Mouse (Mus musculus) liver, embryonic 12.5 days (tissue): ENCODE measurements at regions not wholly inside any gene's neighbourhood (a gene's known extent, or its start where the extent isn't known, plus 50 kb on each side); places are given as distances from the start of the nearest gene placed in this dataset.

Experiments
- ATAC-seq: fragments of 200-750 bp; cut with Nextera tagmentation; 2 replicates; pipeline ENCODE4 v1.8.0; 2017; ENCODE audit warnings: moderate number of reproducible peaks, mild to moderate bottlenecking, moderate library complexity
- H3K27ac ChIP-seq: fragments of 300-500 bp; sonication (generic); 2 replicates; pipeline ENCODE4 v1.5.1; 2016; ENCODE audit warnings: mild to moderate bottlenecking
- H3K27me3 ChIP-seq: fragments of 300-500 bp; sonication (generic); replicated peaks from 2 replicates; pipeline ENCODE4 v1.6.1; 2016; ENCODE audit warnings: mild to moderate bottlenecking, moderate library complexity
- H3K36me3 ChIP-seq: fragments of 300-500 bp; sonication (generic); 2 replicates; pipeline ENCODE4 v1.6.1; 2016; ENCODE audit warnings: mild to moderate bottlenecking, moderate library complexity
- H3K4me1 ChIP-seq: fragments of 300-500 bp; sonication (generic); 2 replicates; pipeline ENCODE4 v1.6.1; 2016
- H3K4me2 ChIP-seq: fragments of 300-500 bp; sonication (generic); 2 replicates; pipeline ENCODE4 v1.6.1; 2016; ENCODE audit warnings: mild to moderate bottlenecking, moderate library complexity
- H3K4me3 ChIP-seq: fragments of 300-500 bp; sonication (generic); 2 replicates; pipeline ENCODE4 v1.5.1; 2016; ENCODE audit warnings: mild to moderate bottlenecking, moderate library complexity
- H3K9ac ChIP-seq: fragments of 300-500 bp; sonication (generic); 2 replicates; pipeline ENCODE4 v1.6.1; 2016; ENCODE audit warnings: mild to moderate bottlenecking, moderate library complexity
- H3K9me3 ChIP-seq: fragments of 300-500 bp; sonication (generic); replicated peaks from 2 replicates; pipeline ENCODE4 v1.6.1; 2016; ENCODE audit warnings: mild to moderate bottlenecking, moderate library complexity
- WGBS: fragments of 180-500 bp; shearing (Covaris S2); methylation state at CpG from one replicate; pipeline ENCODE4 v1.1.7; 2016; ENCODE audit not compliant: insufficient replicate concordance; 5-methylcytosine and 5-hydroxymethylcytosine counted together

GRCm38 (mm10) chr1:92308537-92308936, 113.0 kb upstream of the Hdac4 start:
- Histone ChIP-seq H3K36me3 (no peaks in the 10 kb centered on the region), H3K27me3 (no peaks in the 10 kb centered on the region), H3K4me3 (no peak overlapping the region), H3K4me2 (no peak overlapping the region), H3K9ac (no peak overlapping the region), H3K4me1 (no peaks in the 10 kb centered on the region), H3K27ac (no peak overlapping the region), H3K9me3 (no peaks in the 10 kb centered on the region)
- no peak for ATAC-seq
- 85% methylated on average over 3 of the region's 3 CpGs for WGBS

GRCm38 (mm10) chr1:92306042-92306441, 110.5 kb upstream of the Hdac4 start:
- Histone ChIP-seq H3K9me3 (no peaks in the 10 kb centered on the region), H3K4me3 (no peak overlapping the region), H3K9ac (no peak overlapping the region), H3K4me1 (no peaks in the 10 kb centered on the region), H3K27me3 (no peaks in the 10 kb centered on the region), H3K36me3 (no peaks in the 10 kb centered on the region), H3K4me2 (no peak overlapping the region), H3K27ac (no peak overlapping the region)
- 43% methylated on average over 4 of the region's 4 CpGs for WGBS
- ATAC-seq, result no peak

- Histone ChIP-seq H3K36me3 (no peaks in the 10 kb centered on the region), H3K4me2 (no peak overlapping the region), H3K27me3 (no peaks in the 10 kb centered on the region), H3K4me3 (no peak overlapping the region), H3K4me1 (no peaks in the 10 kb centered on the region), H3K9me3 (no peaks in the 10 kb centered on the region), H3K9ac (no peak overlapping the region), H3K27ac (no peak overlapping the region)
- no peak for ATAC-seq
- 55% methylated on average over 7 of the region's 7 CpGs for WGBS
Measured at GRCm38 (mm10) chr1:92299041-92299440, 103.5 kb upstream of the Hdac4 start.

GRCm38 (mm10) chr1:92292681-92293380, 97.3 kb upstream of the Hdac4 start:
- Histone ChIP-seq H3K9me3 (no peaks in the 10 kb centered on the region), H3K9ac (no peak overlapping the region), H3K4me2 (no peak overlapping the region), H3K4me1 (no peaks in the 10 kb centered on the region), H3K4me3 (no peak overlapping the region), H3K36me3 (no peaks in the 10 kb centered on the region), H3K27ac (no peak overlapping the region), H3K27me3 (no peaks in the 10 kb centered on the region)
- WGBS, result 72% methylated on average over 7 of the region's 7 CpGs
- ATAC-seq, result no peak

- ATAC-seq, result no peak
- Histone ChIP-seq H3K4me1 (no peaks in the 10 kb centered on the region), H3K9ac (no peak overlapping the region), H3K4me2 (no peak overlapping the region), H3K27ac (no peak overlapping the region), H3K4me3 (no peak overlapping the region), H3K36me3 (no peaks in the 10 kb centered on the region), H3K9me3 (no peaks in the 10 kb centered on the region), H3K27me3 (no peaks in the 10 kb centered on the region)
- WGBS, result 75% methylated on average over 1 of the region's 1 CpGs
Measured at GRCm38 (mm10) chr1:92286966-92287342, 91.5 kb upstream of the Hdac4 start.

- WGBS, result 64% methylated on average over 21 of the region's 21 CpGs
- Histone ChIP-seq H3K9me3 (no peaks in the 10 kb centered on the region), H3K9ac (no peak overlapping the region), H3K4me1 (no peaks in the 10 kb centered on the region), H3K36me3 (no peaks in the 10 kb centered on the region), H3K4me2 (no peak overlapping the region), H3K27me3 (no peaks in the 10 kb centered on the region), H3K4me3 (no peak overlapping the region), H3K27ac (no peak overlapping the region)
- no peak for ATAC-seq
Measured at GRCm38 (mm10) chr1:92286013-92286965, 90.8 kb upstream of the Hdac4 start.

GRCm38 (mm10) chr1:92284155-92284554, 88.7 kb upstream of the Hdac4 start:
- no peak overlapping the region for H3K4me3 ChIP-seq
- WGBS, result 45% methylated on average over 4 of the region's 4 CpGs
- no peaks in the 10 kb centered on the region for H3K4me1 ChIP-seq
- H3K36me3 ChIP-seq, result no peaks in the 10 kb centered on the region
- no peaks in the 10 kb centered on the region for H3K9me3 ChIP-seq
- no peaks in the 10 kb centered on the region for H3K27me3 ChIP-seq
- H3K9ac ChIP-seq, result no peak overlapping the region
- no peak overlapping the region for H3K27ac ChIP-seq
- H3K4me2 ChIP-seq, result no peak overlapping the region
- ATAC-seq, result no peak

- Histone ChIP-seq H3K9ac (no peak overlapping the region), H3K4me2 (no peak overlapping the region), H3K36me3 (no peaks in the 10 kb centered on the region), H3K4me1 (no peaks in the 10 kb centered on the region), H3K27me3 (no peaks in the 10 kb centered on the region), H3K9me3 (no peaks in the 10 kb centered on the region), H3K4me3 (no peak overlapping the region), H3K27ac (no peak overlapping the region)
- 48% methylated on average over 5 of the region's 5 CpGs for WGBS
- ATAC-seq, result no peak
Measured at GRCm38 (mm10) chr1:92277199-92277747, 81.8 kb upstream of the Hdac4 start.

- Histone ChIP-seq H3K4me3 (no peak overlapping the region), H3K36me3 (no peaks in the 10 kb centered on the region), H3K27ac (no peak overlapping the region), H3K9me3 (no peaks in the 10 kb centered on the region), H3K4me1 (no peaks in the 10 kb centered on the region), H3K9ac (no peak overlapping the region), H3K4me2 (no peak overlapping the region), H3K27me3 (no peaks in the 10 kb centered on the region)
- ATAC-seq, result no peak
- 46% methylated on average over 1 of the region's 1 CpGs for WGBS
Measured at GRCm38 (mm10) chr1:92275388-92275787, 79.9 kb upstream of the Hdac4 start.

GRCm38 (mm10) chr1:92273760-92274159, 78.3 kb upstream of the Hdac4 start:
- Histone ChIP-seq H3K9ac (no peak overlapping the region), H3K4me3 (no peak overlapping the region), H3K27ac (no peak overlapping the region), H3K4me2 (no peak overlapping the region), H3K36me3 (no peaks in the 10 kb centered on the region), H3K4me1 (no peaks in the 10 kb centered on the region), H3K9me3 (no peaks in the 10 kb centered on the region), H3K27me3 (peaks cover 12% of the 10 kb centered on the region; the same call in 1 of the 2 replicates)
- ATAC-seq, result no peak
- WGBS, result 41% methylated on average over 2 of the region's 2 CpGs

- 47% methylated on average over 9 of the region's 9 CpGs for WGBS
- H3K4me2 ChIP-seq, result no peak overlapping the region
- H3K27me3 ChIP-seq, result peaks cover 12% of the 10 kb centered on the region; the same call in 1 of the 2 replicates
- ATAC-seq, result no peak
- no peak overlapping the region for H3K27ac ChIP-seq
- no peak overlapping the region for H3K4me3 ChIP-seq
- H3K9me3 ChIP-seq, result no peaks in the 10 kb centered on the region
- H3K4me1 ChIP-seq, result no peaks in the 10 kb centered on the region
- no peak overlapping the region for H3K9ac ChIP-seq
- H3K36me3 ChIP-seq, result no peaks in the 10 kb centered on the region
Measured at GRCm38 (mm10) chr1:92271676-92272291, 76.3 kb upstream of the Hdac4 start.
